Mouse (Mus musculus): ENCODE results near the gene Adamts2.

GRCm38 (mm10) chr11:50717381-50717897, 115.6 kb downstream of the Adamts2 start:
- TF ChIP-seq CTCF (IDR thresholded peaks at IDR 0.05; ENCODE audit: extremely low read depth, insufficient read depth, low read length) (no peak), POLR2A (IDR thresholded peaks at IDR 0.05; ENCODE audit: extremely low read depth, insufficient read depth, low read length) (no peak)

All from cortical plate, adult 2 months (tissue).